Mouse (Mus musculus): ENCODE measurements around the gene Abcc6.

- TF ChIP-seq JUN (IDR thresholded peaks at IDR 0.05; ENCODE audit: insufficient read depth, low read depth, low read length) (no peak; the same call in 1 of the 2 replicates), MEF2A (IDR thresholded peaks at IDR 0.05; ENCODE audit: borderline replicate concordance, low read depth, low read length) (peak; percentile 86), USF2 (conservative IDR thresholded peaks at IDR 0.05; ENCODE audit: low read depth, low read length) (no peak), E2F4 (IDR thresholded peaks at IDR 0.05; ENCODE audit: insufficient replicate concordance, low read depth, low read length) (no peak), ZC3H11A (IDR thresholded peaks at IDR 0.05; ENCODE audit: low read depth, low read length) (no peak), POLR2A (IDR thresholded peaks at IDR 0.05; ENCODE audit: low read depth, low read length) (peak; percentile 60), EP300 (IDR thresholded peaks at IDR 0.05; ENCODE audit: low read length) (peak; percentile 68; the same call in 1 of the 2 replicates), ZKSCAN1 (IDR thresholded peaks at IDR 0.05; ENCODE audit: borderline replicate concordance, low read depth, low read length) (no peak)
Measured at GRCm38 (mm10) chr7:45971831-45972723, 58.0 kb downstream of the Abcc6 start.
